Mouse (Mus musculus) right cerebral cortex, postnatal 10 days (tissue): ENCODE measurements around the gene Fitm2.

Experiments
- DNase-seq, 2 experiments: peaks; one replicate each; pipeline ENCODE4 v3.0.0; 2021; ENCODE audit warnings: low spot score in 2 of 2

The Fitm2 gene

DNA sequence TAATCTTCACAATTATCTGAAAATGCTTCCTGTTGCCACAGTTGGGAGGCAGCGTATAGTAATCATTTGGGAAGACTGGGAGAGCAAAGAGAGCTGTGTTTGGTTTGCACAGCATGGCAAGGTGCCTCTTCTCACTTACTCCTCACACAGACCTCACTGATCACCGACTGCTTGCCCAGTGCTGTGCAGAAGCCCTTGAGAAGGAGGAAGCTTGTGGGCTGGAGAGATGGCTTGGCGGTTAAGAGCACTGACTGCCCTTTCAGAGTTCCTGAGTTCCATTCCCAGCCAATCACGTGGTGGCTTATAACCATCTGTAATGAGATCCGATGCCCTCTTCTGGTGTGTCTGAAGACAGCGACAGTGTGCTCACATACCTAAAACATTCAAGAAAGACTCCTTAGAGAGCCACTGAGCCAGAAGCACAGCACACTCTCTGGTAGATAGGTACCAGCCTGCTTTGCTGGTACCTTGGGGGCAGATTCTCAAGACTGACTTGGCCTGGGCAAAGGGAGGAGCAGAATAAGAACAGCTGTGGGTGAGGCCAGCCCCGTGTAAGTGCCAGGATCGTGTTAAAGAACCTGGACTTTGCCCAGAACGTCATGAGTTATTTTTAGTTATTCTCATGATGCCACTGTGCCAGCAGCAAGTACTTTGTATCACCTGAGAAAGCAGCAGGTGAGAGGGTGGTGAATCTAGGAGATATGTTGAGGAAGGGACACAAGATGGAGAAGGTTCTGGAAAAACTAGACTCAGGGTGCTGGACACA lies 49.4 kb downstream of the Fitm2 start:
- DNase-seq: no peak

DNA sequence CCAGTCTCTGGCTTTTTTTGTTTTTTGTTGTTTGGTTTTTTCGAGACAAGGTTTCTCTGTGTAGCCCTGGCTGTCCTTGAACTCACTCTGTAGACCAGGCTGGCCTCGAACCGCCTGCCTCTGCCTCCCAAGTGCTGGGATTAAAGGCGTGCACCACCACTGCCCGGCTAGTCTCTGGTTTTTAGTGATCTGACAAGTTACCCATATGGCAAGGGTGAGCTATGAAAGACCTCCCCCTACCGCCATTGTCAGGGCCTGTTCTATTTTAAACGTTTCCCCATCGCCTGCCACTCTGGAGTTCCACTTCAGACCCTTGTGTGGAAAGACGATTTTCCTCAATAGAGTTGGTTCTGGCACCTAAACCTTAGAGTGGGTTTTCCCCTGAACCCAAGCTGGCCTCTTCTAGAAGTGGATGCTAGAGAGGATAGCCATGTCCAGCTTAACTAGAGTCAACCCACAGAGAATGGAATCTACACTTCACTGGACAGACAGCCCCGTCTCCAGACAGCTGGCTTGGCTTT lies 52.0 kb downstream of the Fitm2 start:
- no peak for DNase-seq

DNA sequence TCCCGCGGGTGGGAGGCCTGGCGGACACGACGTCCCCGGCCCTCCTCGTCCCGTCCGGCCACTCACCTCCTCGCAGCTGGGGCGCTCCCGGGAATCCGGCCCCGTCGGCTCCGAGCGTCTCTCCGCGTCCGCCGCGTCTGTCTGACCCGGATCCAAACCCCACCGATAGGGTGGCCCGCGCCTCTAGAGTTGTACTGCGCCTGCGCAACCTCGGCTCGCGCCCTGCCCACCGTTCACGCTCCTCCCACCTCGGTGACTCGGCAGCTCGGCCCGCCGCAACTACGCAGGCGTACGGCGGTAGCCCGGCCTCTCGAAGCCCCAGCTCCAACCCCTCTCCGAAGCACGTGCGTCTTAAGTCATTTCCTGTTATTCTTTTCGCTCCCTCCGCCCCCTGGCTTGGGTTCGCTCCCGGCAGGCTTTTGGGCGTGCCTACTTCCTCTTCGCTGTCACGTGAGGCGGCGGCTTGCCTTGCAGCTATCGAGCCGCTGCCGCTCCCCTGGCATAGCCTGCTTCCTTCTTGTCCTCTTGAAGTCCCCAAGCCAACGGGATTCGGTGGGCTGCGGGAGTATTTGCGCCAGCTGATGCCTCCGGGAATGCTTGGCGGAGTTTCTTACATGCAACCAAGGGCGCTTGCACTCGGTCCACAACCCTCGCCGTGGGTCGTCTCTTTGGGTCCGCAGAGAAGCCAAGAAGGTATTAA lies 52.9 kb downstream of the Fitm2 start:
- peak; percentile 100 for DNase-seq

DNA sequence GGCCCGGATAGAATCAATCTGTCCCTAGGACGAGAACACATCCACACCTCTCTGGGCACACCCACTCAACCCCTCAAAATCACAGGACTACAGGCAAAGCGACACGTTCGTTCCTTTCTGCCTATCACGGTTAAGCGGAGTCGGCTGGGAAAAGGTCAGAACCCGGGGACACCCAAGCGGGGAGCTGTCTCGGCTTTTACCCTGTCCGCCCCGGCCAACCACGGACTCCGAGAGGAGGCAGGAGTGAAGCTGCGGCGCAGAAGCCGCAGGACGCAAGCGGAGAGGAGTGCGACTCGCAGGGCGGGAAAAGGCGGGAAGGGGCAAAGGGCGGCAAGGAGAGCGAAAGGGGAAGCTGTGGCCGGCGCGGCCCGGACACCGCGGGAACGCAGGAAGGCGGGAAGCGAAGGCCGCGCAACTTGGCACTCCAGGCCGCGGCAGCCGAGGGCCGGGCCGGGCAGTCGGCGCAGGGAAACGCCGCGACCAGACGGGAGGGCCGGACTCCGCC lies 53.5 kb downstream of the Fitm2 start:
- DNase-seq: peak; percentile 61 to 62

DNA sequence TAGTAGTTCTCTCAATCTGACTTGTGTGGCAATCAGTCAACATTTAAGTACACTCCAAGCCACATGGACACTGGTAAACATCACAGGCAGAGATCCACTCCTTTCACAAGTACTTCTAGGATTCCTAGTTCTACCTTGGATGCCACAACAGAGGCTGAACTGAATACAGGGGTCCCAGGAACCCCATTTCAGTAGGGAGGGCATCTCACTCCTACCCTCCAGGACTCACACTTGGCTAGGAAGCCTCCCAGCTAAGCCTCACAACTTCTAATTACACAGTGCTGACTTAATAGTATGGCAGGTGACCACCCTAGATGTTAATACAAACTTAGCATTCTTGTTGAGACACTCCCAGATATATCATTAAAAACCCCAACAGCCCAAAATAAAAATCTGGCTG lies 54.6 kb downstream of the Fitm2 start:
- DNase-seq: no peak

DNA sequence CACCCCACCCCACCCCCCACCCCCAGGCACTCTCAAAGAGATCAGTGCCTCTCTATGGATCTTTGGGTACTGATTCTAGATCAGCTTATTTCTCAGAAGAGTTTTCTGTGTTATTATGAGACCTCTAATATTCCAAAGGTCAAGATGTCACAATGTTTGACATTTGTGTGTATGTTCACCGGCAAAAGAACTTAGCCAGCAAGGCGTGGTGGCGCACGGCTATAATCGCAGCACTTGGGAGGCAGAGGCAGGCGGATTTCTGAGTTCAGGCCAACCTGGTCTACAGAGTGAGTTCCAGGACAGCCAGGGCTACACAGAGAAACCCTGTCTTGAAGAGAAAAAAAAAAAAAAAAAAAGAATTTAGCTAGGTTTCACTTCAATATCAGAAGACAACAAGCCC lies 55.4 kb downstream of the Fitm2 start:
- DNase-seq: no peak
